Mouse (Mus musculus) embryonic facial prominence, embryonic 14.5 days (tissue): ENCODE measurements around the gene Kif3b. TPM values are rescaled to one million over a fixed set of nuclear protein-coding genes. Genes with fewer than 3 reads are reported as not detected.
"Not testable (repeated sequence)": the region's sequence is repeated elsewhere in the genome, so short reads cannot be mapped to it uniquely, and the experiment has no call there.

Experiments
- ATAC-seq: fragments of 200-750 bp; cut with Nextera tagmentation; 2 replicates; pipeline ENCODE4 v1.8.0; 2017; ENCODE audit warnings: low read depth, moderate number of reproducible peaks, moderate TSS enrichment
- DNase-seq: peaks from one replicate; pipeline ENCODE4 v3.0.0-alpha.2; 2015; ENCODE audit warnings: low spot score
- H3K27ac ChIP-seq: fragments of 300-500 bp; sonication (generic); replicated peaks from 2 replicates; pipeline ENCODE4 v1.5.1; 2014; ENCODE audit warnings: low read depth, mild to moderate bottlenecking, low read length, moderate library complexity
- H3K27me3 ChIP-seq: fragments of 300-500 bp; sonication (generic); replicated peaks from 2 replicates; pipeline ENCODE4 v1.6.1; 2014; ENCODE audit warnings: low read length; ENCODE audit not compliant: control insufficient read depth, insufficient read depth
- H3K36me3 ChIP-seq: fragments of 300-500 bp; sonication (generic); 2 replicates; pipeline ENCODE4 v1.6.1; 2014; ENCODE audit warnings: low read length, mixed read lengths; ENCODE audit not compliant: control insufficient read depth, insufficient read depth
- H3K4me1 ChIP-seq: fragments of 300-500 bp; sonication (generic); 2 replicates; pipeline ENCODE4 v1.6.1; 2014; ENCODE audit warnings: antibody characterized with exemption, low read length; ENCODE audit not compliant: control insufficient read depth, insufficient read depth
- H3K4me2 ChIP-seq: fragments of 300-500 bp; sonication (generic); 2 replicates; pipeline ENCODE4 v1.6.1; 2014; ENCODE audit warnings: low read depth, mild to moderate bottlenecking, low read length, moderate library complexity, mixed read lengths
- H3K4me3 ChIP-seq: fragments of 300-500 bp; sonication (generic); 2 replicates; pipeline ENCODE4 v1.5.1; 2014; ENCODE audit warnings: low read depth, mild to moderate bottlenecking, low read length
- H3K9ac ChIP-seq: fragments of 300-500 bp; sonication (generic); 2 replicates; pipeline ENCODE4 v1.6.1; 2014; ENCODE audit warnings: low read depth, mild to moderate bottlenecking, low read length, moderate library complexity, mixed read lengths
- H3K9me3 ChIP-seq: fragments of 300-500 bp; sonication (generic); 2 replicates; pipeline ENCODE4 v1.6.1; 2016; ENCODE audit warnings: low read length; ENCODE audit not compliant: control insufficient read depth
- WGBS: fragments of 180-500 bp; shearing (Covaris S2); extraction: QIAGEN DNeasy Blood & Tissue Kit; methylation state at CpG from one replicate; pipeline ENCODE4 v1.1.7; 2014; 5-methylcytosine and 5-hydroxymethylcytosine counted together
- polyA plus RNA-seq: library from polyadenylated mRNA; unstranded; fragments of >200 nt; fragmentation: Nextera tagmentation; extraction: Ambion mirVana; gene quantifications from 2 replicates; pipeline ENCODE4 v1.2.1, GENCODE M21; 2014

Gene Kif3b
- polyA plus RNA-seq, 1 experiment from 2014 or later, result 7.6 TPM

GRCm38 (mm10) chr2:153270231-153270915, 20.8 kb upstream of the Kif3b start:
- not testable (repeated sequence) for H3K9ac ChIP-seq, H3K4me1 ChIP-seq, H3K4me3 ChIP-seq, DNase-seq, H3K4me2 ChIP-seq, H3K27me3 ChIP-seq, H3K9me3 ChIP-seq, H3K27ac ChIP-seq
- peak; percentile 48 for ATAC-seq
- H3K36me3 ChIP-seq, result peaks cover 18% of the 10 kb centered on the region
- WGBS, result 70% methylated on average over 8 of the region's 8 CpGs

- H3K27me3 ChIP-seq, H3K4me2 ChIP-seq, ATAC-seq, H3K9me3 ChIP-seq, H3K4me3 ChIP-seq, H3K36me3 ChIP-seq, H3K27ac ChIP-seq, H3K4me1 ChIP-seq, H3K9ac ChIP-seq, DNase-seq: not testable (repeated sequence)
- 67% methylated on average over 6 of the region's 6 CpGs for WGBS
These were observed 16.9 kb upstream of the Kif3b start for GRCm38 (mm10) chr2:153274200-153274918.

GRCm38 (mm10) chr2:153274919-153275247, 16.3 kb upstream of the Kif3b start:
- Histone ChIP-seq H3K4me3 (no peak overlapping the region), H3K27ac (no peak overlapping the region), H3K4me1 (no peaks in the 10 kb centered on the region), H3K36me3 (no peaks in the 10 kb centered on the region), H3K9ac (no peak overlapping the region), H3K4me2 (no peak overlapping the region), H3K27me3 (no peaks in the 10 kb centered on the region), H3K9me3 (no peaks in the 10 kb centered on the region)
- WGBS, result 77% methylated on average over 6 of the region's 6 CpGs
- ATAC-seq (no peak), DNase-seq (no peak)

- not testable (repeated sequence) for H3K9me3 ChIP-seq, ATAC-seq, H3K4me2 ChIP-seq, H3K4me1 ChIP-seq, H3K36me3 ChIP-seq, H3K27ac ChIP-seq, H3K9ac ChIP-seq, H3K27me3 ChIP-seq, DNase-seq, H3K4me3 ChIP-seq
- 78% methylated on average over 3 of the region's 3 CpGs for WGBS
These were observed 15.6 kb upstream of the Kif3b start for GRCm38 (mm10) chr2:153275577-153275976.

GRCm38 (mm10) chr2:153276440-153276839, 14.8 kb upstream of the Kif3b start:
- H3K4me1 ChIP-seq, result no peaks in the 10 kb centered on the region
- no peak overlapping the region for H3K9ac ChIP-seq
- H3K27ac ChIP-seq, result no peak overlapping the region
- no peak overlapping the region for H3K4me2 ChIP-seq
- no peaks in the 10 kb centered on the region for H3K36me3 ChIP-seq
- no peaks in the 10 kb centered on the region for H3K9me3 ChIP-seq
- ATAC-seq (no peak), DNase-seq (no peak)
- H3K4me3 ChIP-seq, result no peak overlapping the region
- WGBS, result 92% methylated on average over 8 of the region's 8 CpGs
- H3K27me3 ChIP-seq, result no peaks in the 10 kb centered on the region

- not testable (repeated sequence) for H3K27ac ChIP-seq, H3K27me3 ChIP-seq, DNase-seq, H3K4me3 ChIP-seq, H3K9ac ChIP-seq, H3K9me3 ChIP-seq, ATAC-seq, H3K4me2 ChIP-seq, H3K4me1 ChIP-seq, H3K36me3 ChIP-seq
- WGBS, result 89% methylated on average over 5 of the region's 5 CpGs
These were observed 14.4 kb upstream of the Kif3b start for GRCm38 (mm10) chr2:153276846-153277245.

GRCm38 (mm10) chr2:153278357-153278756, 12.9 kb upstream of the Kif3b start:
- no peaks in the 10 kb centered on the region for H3K4me1 ChIP-seq
- no peak overlapping the region for H3K9ac ChIP-seq
- no peak for ATAC-seq
- H3K27ac ChIP-seq, result no peak overlapping the region
- H3K36me3 ChIP-seq, result no peaks in the 10 kb centered on the region
- WGBS, result 89% methylated on average over 5 of the region's 5 CpGs
- no peak overlapping the region for H3K4me2 ChIP-seq
- no peaks in the 10 kb centered on the region for H3K9me3 ChIP-seq
- no peak overlapping the region for H3K4me3 ChIP-seq
- no peak for DNase-seq
- no peaks in the 10 kb centered on the region for H3K27me3 ChIP-seq

GRCm38 (mm10) chr2:153283919-153284318, 7.3 kb upstream of the Kif3b start:
- Histone ChIP-seq H3K4me3 (no peak overlapping the region), H3K36me3 (no peaks in the 10 kb centered on the region), H3K4me2 (no peak overlapping the region), H3K9ac (no peak overlapping the region), H3K9me3 (no peaks in the 10 kb centered on the region), H3K27me3 (no peaks in the 10 kb centered on the region), H3K4me1 (no peaks in the 10 kb centered on the region), H3K27ac (no peak overlapping the region)
- 82% methylated on average over 6 of the region's 6 CpGs for WGBS
- ATAC-seq (no peak), DNase-seq (no peak)

- Histone ChIP-seq H3K9ac (no peak overlapping the region), H3K27ac (no peak overlapping the region), H3K4me1 (no peaks in the 10 kb centered on the region), H3K9me3 (no peaks in the 10 kb centered on the region), H3K27me3 (no peaks in the 10 kb centered on the region), H3K36me3 (no peaks in the 10 kb centered on the region), H3K4me3 (no peak overlapping the region), H3K4me2 (no peak overlapping the region)
- WGBS, result 80% methylated on average over 4 of the region's 4 CpGs
- no peak for DNase-seq
- no peak for ATAC-seq
These were observed 4.7 kb upstream of the Kif3b start for GRCm38 (mm10) chr2:153286524-153286923.
